Mouse (Mus musculus): ENCODE data around the gene Fcer1g.

GRCm38 (mm10) chr1:171252415-171252814 lies 18.2 kb upstream of the Fcer1g start:
- TF ChIP-seq CTCF (IDR thresholded peaks at IDR 0.05; ENCODE audit: insufficient read depth, low read length) (no peak), POLR2A (IDR thresholded peaks at IDR 0.05; ENCODE audit: borderline replicate concordance, extremely low read depth, low read depth, low read length) (no peak)
